ENCODE assay signal across 9 mouse cellular contexts in the genomic region with DNA sequence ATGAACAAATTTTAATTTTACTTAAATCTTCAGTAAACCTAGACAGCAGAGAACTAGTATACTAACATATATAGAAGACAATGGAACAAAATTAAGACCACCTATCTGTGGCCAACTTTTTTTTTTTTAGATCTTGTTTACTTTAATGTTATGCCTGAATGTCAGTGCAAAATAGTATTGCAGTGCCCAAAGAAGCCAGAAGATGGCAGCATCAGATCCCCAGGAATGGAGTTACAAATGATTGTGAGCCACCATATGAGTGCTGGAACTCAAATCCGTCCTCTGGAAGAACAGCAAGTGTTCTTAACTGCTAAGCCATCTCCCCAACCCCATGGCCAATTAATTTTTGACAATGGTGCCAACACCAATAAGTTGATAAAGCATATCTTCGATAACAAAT. TPM values are rescaled to one million over a fixed set of nuclear protein-coding genes. Genes with fewer than 3 reads are reported as not detected.
DNase-seq lines count a peak whose midpoint lies in the region; ATAC-seq and TF ChIP-seq lines count a peak whose summit lies in the region.
"Had no signal": no experiment of that assay in that cellular context is flagged by ENCODE, and none has a peak within 500 bp of the region (broad histone marks: within the 10 kb centered on the region; RNA-seq: fewer than 3 reads in every experiment).

No protein-coding gene starts in this region.

- 38% methylated on average over 2 of the region's 2 CpGs for WGBS in embryonic facial prominence, embryonic 10.5 days
- 47% methylated on average over 2 of the region's 2 CpGs for whole genome bisulfite sequencing in limb, embryonic 11.5 days

- no peaks in the 10 kb centered on the region for H3K9me3 ChIP-seq in embryonic facial prominence, embryonic 10.5 days
- no peaks in the 10 kb centered on the region for H3K9me3 ChIP-seq in limb, embryonic 11.5 days (ENCODE audit: control insufficient read depth, low read length)
- H3K9me3 ChIP-seq: limb, embryonic 12.5 days had no signal

- H3K36me3 ChIP-seq in embryonic facial prominence, embryonic 10.5 days (replicated peaks), result no peaks in the 10 kb centered on the region
- H3K36me3 ChIP-seq in limb, embryonic 11.5 days (ENCODE audit: control insufficient read depth, insufficient read depth, low read length), result no peaks in the 10 kb centered on the region
- H3K36me3 ChIP-seq in splenic B cell, adult 2 months (ENCODE audit: control insufficient read depth, insufficient read depth, low read length, poor library complexity, severe bottlenecking), result no peaks in the 10 kb centered on the region
- H3K36me3 ChIP-seq: limb, embryonic 12.5 days had no signal

- H3K4me1 ChIP-seq in embryonic facial prominence, embryonic 10.5 days, result no peaks in the 10 kb centered on the region
- no peaks in the 10 kb centered on the region for H3K4me1 ChIP-seq in limb, embryonic 11.5 days (ENCODE audit: control insufficient read depth, insufficient read depth, low read length)
- H3K4me1 ChIP-seq: limb, embryonic 12.5 days had no signal

- H3K9ac ChIP-seq in limb, embryonic 11.5 days (ENCODE audit: low read length), result no peak overlapping the region
- H3K9ac ChIP-seq: limb, embryonic 12.5 days had no signal

- no peak overlapping the region for H3K27ac ChIP-seq in layer of hippocampus, adult 2 months
- H3K27ac ChIP-seq in embryonic facial prominence, embryonic 10.5 days (replicated peaks), result no peak overlapping the region
- H3K27ac ChIP-seq in limb, embryonic 11.5 days (replicated peaks; ENCODE audit: low read depth, low read length), result no peak overlapping the region
- H3K27ac ChIP-seq: limb, embryonic 12.5 days had no signal

- DNase-seq in layer of hippocampus, adult 2 months (ENCODE audit: low spot score in 2 of 2), result peak in 1 of 2 experiments; percentile 17
- DNase-seq in layer of hippocampus, adult 9-11 months, result no peak
- peak; percentile 35 to 60 for DNase-seq in CD8-positive naive resting alpha-beta T cell, adult 2 months (ENCODE audit: low read depth in 2 of 2, low spot score in 2 of 2)
- DNase-seq in ZHBTc4 (ENCODE audit: low read depth, low spot score), result peak; percentile 66
- peak; percentile 23 for DNase-seq in embryonic facial prominence, embryonic 10.5 days (ENCODE audit: low spot score)
- peak; percentile 66 for DNase-seq in limb, embryonic 11.5 days (ENCODE audit: low spot score)
- peak; percentile 71 for DNase-seq in splenic B cell, adult 2 months (ENCODE audit: low read depth, low spot score)

- ATAC-seq in limb, embryonic 11.5 days (ENCODE audit: insufficient number of reproducible peaks, low FRiP score, low TSS enrichment, low read depth), result no peak

- TF ChIP-seq CTCF in layer of hippocampus, adult 2 months (conservative IDR thresholded peaks at IDR 0.05), result peak; percentile 77

- H3K27me3 ChIP-seq in embryonic facial prominence, embryonic 10.5 days (replicated peaks; ENCODE audit: low read depth, poor library complexity, severe bottlenecking), result no peaks in the 10 kb centered on the region
- H3K27me3 ChIP-seq in limb, embryonic 11.5 days (ENCODE audit: control insufficient read depth, insufficient read depth, low read length), result no peaks in the 10 kb centered on the region
- H3K27me3 ChIP-seq in splenic B cell, adult 2 months (ENCODE audit: control insufficient read depth, insufficient read depth, low read length, poor library complexity, severe bottlenecking), result no peaks in the 10 kb centered on the region

- H3K4me2 ChIP-seq in limb, embryonic 11.5 days (ENCODE audit: low read depth, severe bottlenecking), result no peak overlapping the region
- H3K4me2 ChIP-seq: limb, embryonic 12.5 days had no signal

- H3K4me3 ChIP-seq in layer of hippocampus, adult 2 months, result no peak overlapping the region
- H3K4me3 ChIP-seq in embryonic facial prominence, embryonic 10.5 days, result no peak overlapping the region
- H3K4me3 ChIP-seq in limb, embryonic 11.5 days (ENCODE audit: low read depth, low read length), result no peak overlapping the region
- H3K4me3 ChIP-seq: erythroblast, embryonic 14.5 days; limb, embryonic 12.5 days had no signal

RNA-seq across cellular contexts. Expression of gene Rbbp7, which starts 40.6 kb away (rescaled TPM):
- 100 to 1,000 TPM; 157 to 166 TPM for total RNA-seq in layer of hippocampus, adult 2 months (2021)
- polyA plus RNA-seq in embryonic facial prominence, embryonic 10.5 days (2016; fragmentation: Nextera tagmentation; extraction: Ambion mirVana), result 414 and 415 TPM in 2 replicates
- polyA plus RNA-seq in limb, embryonic 11.5 days (2014; fragmentation: Nextera tagmentation; extraction: Ambion mirVana), result 430 and 436 TPM in 2 replicates
